Mouse (Mus musculus) cortical plate, adult 2 months (tissue): ENCODE measurements around the gene Mchr1.
"Not testable (repeated sequence)": the region's sequence is repeated elsewhere in the genome, so short reads cannot be mapped to it uniquely, and the experiment has no call there.

Source experiments
- CTCF ChIP-seq: fragments of 200-500 bp; IDR thresholded peaks from 2 replicates; pipeline ENCODE4 v1.5.1; 2011; ENCODE audit warnings: mild to moderate bottlenecking, control low read depth, low read length; ENCODE audit not compliant: insufficient read depth; ENCODE audit errors: extremely low read depth
- POLR2A ChIP-seq: fragments of 200-500 bp; IDR thresholded peaks from 2 replicates; pipeline ENCODE4 v1.6.1; 2011; ENCODE audit warnings: mild to moderate bottlenecking, low read length, control low read depth; ENCODE audit not compliant: insufficient read depth; ENCODE audit errors: extremely low read depth

GRCm38 (mm10) chr15:81220051-81220450, 15.2 kb upstream of the Mchr1 start:
- not testable (repeated sequence) for TF ChIP-seq CTCF, POLR2A
